Mouse (Mus musculus) ES-Bruce4 (cell line): ENCODE data around the gene Pomt1.

Experiments
- CTCF ChIP-seq: IDR thresholded peaks from one replicate; pipeline ENCODE4 v1.8.1; 2011; ENCODE audit warnings: low read depth, low read length
- POLR2A ChIP-seq: IDR thresholded peaks from one replicate; pipeline ENCODE4 v1.8.1; 2011; ENCODE audit warnings: low read length; ENCODE audit not compliant: insufficient read depth

GRCm38 (mm10) chr2:32189060-32189681 lies 47.2 kb upstream of the Pomt1 start:
- no peak for TF ChIP-seq POLR2A
- TF ChIP-seq CTCF, result no peak
